Mouse (Mus musculus): ENCODE data around the gene Eif2ak4. TPM values are rescaled to one million over a fixed set of nuclear protein-coding genes. Genes with fewer than 3 reads are reported as not detected.

Gene Eif2ak4
- polyA plus RNA-seq, 1 experiment from 2014 or later, result 7.4 TPM

DNA sequence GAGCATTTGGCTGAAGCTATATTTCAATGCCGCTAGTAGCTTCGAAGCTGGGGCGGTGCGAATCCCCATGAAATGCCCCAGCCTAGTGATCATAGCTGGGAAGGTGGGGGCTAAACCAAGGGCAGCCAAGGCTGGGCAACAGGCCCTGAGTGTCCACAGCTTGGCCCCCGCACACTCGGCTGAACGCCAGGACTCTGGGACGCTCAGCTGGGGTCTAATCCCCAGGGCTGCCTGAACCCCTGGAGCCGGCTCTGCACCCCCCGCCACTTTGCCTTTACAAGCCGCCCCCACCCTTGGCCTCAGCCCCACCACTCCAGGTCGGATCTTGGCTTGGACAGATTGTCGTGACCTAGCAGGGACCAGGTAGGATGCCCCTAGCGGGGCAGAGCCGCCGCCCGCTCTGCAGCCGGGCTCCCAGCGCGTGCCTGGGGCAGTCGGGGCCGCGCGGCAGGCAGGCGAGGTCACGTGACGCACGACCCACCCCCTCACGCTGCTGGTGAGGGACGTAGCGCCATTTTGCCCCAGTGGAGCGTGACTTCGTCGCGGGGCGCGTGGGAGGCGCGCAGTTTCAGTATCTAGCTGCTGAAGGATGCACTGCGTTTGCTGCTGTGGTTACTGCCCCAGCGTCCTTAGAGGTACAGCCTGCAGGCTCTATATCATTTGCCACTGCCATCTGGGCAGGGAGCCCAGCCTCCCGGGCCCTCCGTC, 14.7 kb upstream of the Eif2ak4 start:
- no peaks in the 10 kb centered on the region for H3K36me3 ChIP-seq
- H3K9ac ChIP-seq, result peak overlapping the region; percentile 74
- 4% methylated on average over 43 of the region's 43 CpGs for WGBS
- peak overlapping the region; percentile 56 for H3K4me3 ChIP-seq
- H3K27ac ChIP-seq (replicated peaks), result no peak overlapping the region
- H3K27me3 ChIP-seq (replicated peaks), result peaks cover 58% of the 10 kb centered on the region
- peak overlapping the region; percentile 81 for H3K4me2 ChIP-seq
- H3K4me1 ChIP-seq, result peaks cover 18% of the 10 kb centered on the region
- no peaks in the 10 kb centered on the region for H3K9me3 ChIP-seq
- peak; percentile 37; the same call in 1 of the 2 replicates for ATAC-seq (ENCODE audit: extremely low read depth, insufficient number of reproducible peaks, low FRiP score, low TSS enrichment)

DNA sequence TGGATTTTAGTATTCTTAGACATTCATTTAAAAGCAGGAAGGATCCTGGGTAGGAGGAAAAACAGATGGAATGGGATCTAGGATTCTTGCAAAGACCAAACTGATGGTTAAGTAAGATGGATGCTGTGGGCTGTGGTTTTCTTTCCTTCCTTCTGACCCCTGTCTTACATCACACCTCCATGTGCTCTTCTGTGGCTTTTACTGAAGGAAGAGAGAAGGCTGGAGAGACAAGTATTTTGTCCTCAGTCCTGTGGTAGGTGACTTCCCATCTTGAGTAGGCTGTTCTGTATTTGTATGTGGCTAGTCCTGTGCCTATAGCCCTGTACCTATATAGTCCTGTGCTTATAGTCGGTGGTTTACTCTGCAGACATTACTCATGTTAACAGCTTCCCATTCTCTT, 12.9 kb upstream of the Eif2ak4 start:
- no peak overlapping the region for H3K4me3 ChIP-seq
- peaks cover 48% of the 10 kb centered on the region for H3K27me3 ChIP-seq (replicated peaks)
- WGBS, result 62% methylated on average over 1 of the region's 1 CpGs
- H3K27ac ChIP-seq (replicated peaks), result no peak overlapping the region
- H3K4me2 ChIP-seq, result no peak overlapping the region
- no peaks in the 10 kb centered on the region for H3K9me3 ChIP-seq
- no peak overlapping the region for H3K9ac ChIP-seq
- no peaks in the 10 kb centered on the region for H3K36me3 ChIP-seq
- H3K4me1 ChIP-seq, result peaks cover 18% of the 10 kb centered on the region
- ATAC-seq (ENCODE audit: extremely low read depth, insufficient number of reproducible peaks, low FRiP score, low TSS enrichment), result no peak

DNA sequence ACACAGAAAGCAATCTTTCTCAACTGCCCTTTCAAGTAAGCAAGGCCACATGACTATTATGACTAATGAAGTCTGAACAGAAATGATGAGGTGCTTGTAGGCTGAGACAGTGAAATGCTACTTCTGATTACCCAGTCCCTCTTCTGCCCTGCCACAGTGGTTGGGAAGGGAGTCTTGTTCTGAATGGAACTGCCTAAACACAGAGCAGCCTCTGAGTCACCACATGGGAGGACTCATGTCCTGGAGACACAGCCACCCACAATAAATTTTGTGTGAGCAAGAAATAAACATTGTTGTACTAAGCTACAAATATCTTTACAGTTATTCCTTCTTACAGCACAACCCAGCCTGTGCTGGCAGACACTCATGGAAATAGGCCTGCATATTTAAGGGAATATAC, 12.5 kb upstream of the Eif2ak4 start:
- no peak overlapping the region for H3K4me3 ChIP-seq
- H3K27me3 ChIP-seq (replicated peaks), result peaks cover 45% of the 10 kb centered on the region
- no peaks in the 10 kb centered on the region for H3K9me3 ChIP-seq
- no peak overlapping the region for H3K27ac ChIP-seq (replicated peaks)
- H3K9ac ChIP-seq, result no peak overlapping the region
- peaks cover 18% of the 10 kb centered on the region for H3K4me1 ChIP-seq
- ATAC-seq (ENCODE audit: extremely low read depth, insufficient number of reproducible peaks, low FRiP score, low TSS enrichment), result no peak
- no peaks in the 10 kb centered on the region for H3K36me3 ChIP-seq
- no peak overlapping the region for H3K4me2 ChIP-seq

DNA sequence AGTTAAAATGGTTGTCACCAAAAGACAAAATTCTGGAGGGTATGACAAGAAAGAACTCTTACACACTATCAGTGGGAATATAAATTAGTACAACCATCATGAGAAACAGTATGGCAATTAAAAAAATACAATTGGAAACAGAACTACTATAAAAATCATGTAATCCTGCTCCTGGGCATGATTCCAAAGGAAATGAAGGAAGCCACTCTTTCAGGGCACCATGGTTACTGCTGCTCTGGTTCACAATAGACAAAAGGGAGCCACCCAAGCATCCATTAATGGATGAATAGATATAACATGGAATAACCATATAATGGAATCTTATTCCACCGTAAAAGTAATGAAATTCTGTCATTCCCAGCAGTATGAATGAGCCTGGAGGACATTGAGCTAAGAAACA, 8.7 kb upstream of the Eif2ak4 start:
- Histone ChIP-seq H3K4me1 (no peaks in the 10 kb centered on the region), H3K9ac (no peak overlapping the region), H3K4me2 (no peak overlapping the region), H3K9me3 (no peaks in the 10 kb centered on the region), H3K36me3 (no peaks in the 10 kb centered on the region), H3K4me3 (no peak overlapping the region), H3K27me3 (replicated peaks) (peaks cover 23% of the 10 kb centered on the region), H3K27ac (replicated peaks) (no peak overlapping the region)
- WGBS, result 75% methylated on average over 1 of the region's 1 CpGs
- ATAC-seq (ENCODE audit: extremely low read depth, insufficient number of reproducible peaks, low FRiP score, low TSS enrichment), result no peak

DNA sequence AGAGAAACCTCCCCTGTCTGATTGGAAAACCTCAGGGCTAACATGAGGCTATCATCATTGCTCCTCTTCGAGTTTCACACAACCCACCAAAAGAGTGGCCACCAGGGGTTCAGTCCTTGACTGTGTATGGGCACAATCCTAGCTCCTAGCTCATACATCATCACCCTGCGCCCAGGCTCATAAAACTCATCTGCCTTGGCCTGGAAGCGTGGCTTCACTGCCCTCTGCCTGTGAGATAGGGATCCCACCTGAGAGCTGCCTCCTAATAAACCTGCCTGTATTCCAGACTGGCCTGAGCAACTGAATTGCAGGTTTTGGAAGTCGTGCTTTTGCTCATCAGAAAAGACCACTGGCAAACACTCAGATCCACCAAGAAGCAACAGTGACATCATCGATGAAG, 5.0 kb upstream of the Eif2ak4 start:
- H3K4me3 ChIP-seq, result no peak overlapping the region
- no peak overlapping the region for H3K9ac ChIP-seq
- H3K36me3 ChIP-seq, result no peaks in the 10 kb centered on the region
- peaks cover 10% of the 10 kb centered on the region for H3K27me3 ChIP-seq (replicated peaks)
- H3K4me2 ChIP-seq, result no peak overlapping the region
- no peaks in the 10 kb centered on the region for H3K9me3 ChIP-seq
- H3K27ac ChIP-seq (replicated peaks), result no peak overlapping the region
- no peak for ATAC-seq (ENCODE audit: extremely low read depth, insufficient number of reproducible peaks, low FRiP score, low TSS enrichment)
- WGBS, result 65% methylated on average over 5 of the region's 5 CpGs
- no peaks in the 10 kb centered on the region for H3K4me1 ChIP-seq

DNA sequence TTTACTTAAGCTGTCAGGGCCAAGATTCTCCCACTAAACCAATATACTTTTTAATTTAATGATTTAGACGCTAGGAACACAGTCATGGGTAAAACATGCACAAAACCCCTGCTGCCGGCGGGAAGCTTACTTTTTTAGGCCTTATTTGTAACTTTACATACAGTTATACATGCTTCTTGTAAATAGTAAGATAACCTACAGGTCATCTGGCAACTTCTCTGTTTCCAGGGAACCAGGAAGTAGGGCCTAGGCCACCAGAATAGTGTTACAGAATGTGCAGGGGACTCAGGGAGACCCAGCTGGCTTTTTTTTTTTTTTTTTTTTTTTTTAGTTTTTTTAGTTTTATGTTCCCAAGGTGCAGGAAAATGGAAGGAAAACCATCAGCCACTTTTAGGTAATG, 1.2 kb downstream of the Eif2ak4 start:
- no peaks in the 10 kb centered on the region for H3K9me3 ChIP-seq
- H3K36me3 ChIP-seq, result no peaks in the 10 kb centered on the region
- peak overlapping the region; percentile 94 for H3K9ac ChIP-seq

DNA sequence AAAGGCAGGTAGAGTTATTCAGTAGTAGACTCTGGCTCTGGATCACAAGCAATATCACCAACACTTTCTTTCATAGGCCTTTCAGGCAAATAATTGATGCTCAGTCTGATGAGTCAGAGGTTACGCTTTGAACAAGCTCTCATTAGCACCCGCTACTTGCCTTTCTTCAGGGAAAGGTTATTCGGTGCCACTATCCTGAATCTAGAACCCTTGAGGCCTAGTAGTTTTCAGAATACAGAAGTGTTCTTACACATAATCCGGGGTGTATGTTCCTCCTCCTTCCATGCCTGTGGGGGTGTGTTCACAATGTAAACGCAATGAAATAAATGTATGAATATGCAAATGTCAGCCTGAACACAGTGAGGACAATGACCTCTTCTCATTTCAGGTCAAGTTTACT, 1.7 kb downstream of the Eif2ak4 start:
- H3K9me3 ChIP-seq, result no peaks in the 10 kb centered on the region
- peak overlapping the region; percentile 88 for H3K4me3 ChIP-seq
- peak overlapping the region; percentile 91 for H3K4me2 ChIP-seq

More for the DNA sequence above, 1.2 kb downstream of the Eif2ak4 start:
- H3K4me2 ChIP-seq, result peak overlapping the region; percentile 91
- H3K27ac ChIP-seq (replicated peaks), result peak overlapping the region; percentile 96; the same call in 1 of the 2 replicates
- H3K4me3 ChIP-seq, result peak overlapping the region; percentile 88
- WGBS, result 55% methylated on average over 3 of the region's 3 CpGs
- H3K27me3 ChIP-seq (replicated peaks), result no peaks in the 10 kb centered on the region
- H3K4me1 ChIP-seq, result peaks cover 18% of the 10 kb centered on the region
- no peak for ATAC-seq (ENCODE audit: extremely low read depth, insufficient number of reproducible peaks, low FRiP score, low TSS enrichment)

DNA sequence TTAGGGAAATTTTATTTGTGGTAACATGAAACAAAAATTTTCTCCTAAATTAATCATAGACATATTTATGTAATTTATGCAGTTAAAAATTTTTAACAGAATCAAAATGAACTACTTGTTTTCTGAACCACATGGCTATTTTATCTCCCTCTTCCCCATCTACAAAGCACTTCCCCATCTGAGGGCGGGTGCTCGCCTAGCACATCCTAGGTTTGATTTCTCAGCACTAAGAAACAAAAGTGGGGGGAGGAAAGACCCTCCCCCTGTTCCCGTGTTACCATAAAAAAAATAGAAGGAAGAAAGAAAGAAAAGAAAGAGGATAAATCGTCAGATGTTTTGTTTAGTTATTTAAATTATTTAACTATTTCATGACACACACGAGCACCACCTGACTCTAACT, 2.8 kb downstream of the Eif2ak4 start:
- WGBS, result 68% methylated on average over 5 of the region's 5 CpGs
- no peak overlapping the region for H3K4me2 ChIP-seq

More for the DNA sequence above, 1.7 kb downstream of the Eif2ak4 start:
- Histone ChIP-seq H3K4me1 (peaks cover 18% of the 10 kb centered on the region), H3K27me3 (replicated peaks) (no peaks in the 10 kb centered on the region), H3K36me3 (no peaks in the 10 kb centered on the region), H3K9ac (no peak overlapping the region; the same call in 1 of the 2 replicates), H3K27ac (replicated peaks) (0 out of 2 replicates have a peak overlapping the region, but pooled peaks have one; percentile 29)
- 82% methylated on average over 5 of the region's 5 CpGs for WGBS
- no peak for ATAC-seq (ENCODE audit: extremely low read depth, insufficient number of reproducible peaks, low FRiP score, low TSS enrichment)

DNA sequence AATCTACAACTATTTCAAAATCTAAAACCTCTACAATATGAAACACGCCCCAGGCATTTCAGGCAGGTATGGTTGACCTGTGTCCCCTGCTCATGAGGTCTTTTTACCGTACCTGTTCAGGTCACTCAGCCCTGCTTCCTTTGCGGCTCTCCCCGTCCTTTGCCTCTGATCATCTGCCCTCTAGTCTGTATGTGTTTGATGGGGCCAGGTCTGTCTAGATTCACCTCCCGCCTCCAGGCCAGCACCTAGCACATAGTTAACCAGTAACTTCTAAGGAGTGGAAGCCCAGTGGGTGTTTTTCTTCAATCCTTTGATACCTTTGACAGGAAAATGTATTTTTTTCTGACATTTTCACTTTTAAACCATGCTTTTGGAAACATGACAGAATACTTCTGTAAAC, 11.3 kb downstream of the Eif2ak4 start:
- H3K9ac ChIP-seq, result no peak overlapping the region
- H3K36me3 ChIP-seq, result peaks cover 23% of the 10 kb centered on the region
- no peak for ATAC-seq (ENCODE audit: extremely low read depth, insufficient number of reproducible peaks, low FRiP score, low TSS enrichment)
- no peak overlapping the region for H3K4me2 ChIP-seq
- no peak overlapping the region for H3K4me3 ChIP-seq
- no peak overlapping the region for H3K27ac ChIP-seq (replicated peaks)
- WGBS, result 85% methylated on average over 5 of the region's 5 CpGs
- H3K27me3 ChIP-seq (replicated peaks), result no peaks in the 10 kb centered on the region
- H3K9me3 ChIP-seq, result no peaks in the 10 kb centered on the region
- H3K4me1 ChIP-seq, result no peaks in the 10 kb centered on the region

More for the DNA sequence above, 2.8 kb downstream of the Eif2ak4 start:
- Histone ChIP-seq H3K4me3 (no peak overlapping the region), H3K36me3 (no peaks in the 10 kb centered on the region), H3K9ac (no peak overlapping the region), H3K27me3 (replicated peaks) (no peaks in the 10 kb centered on the region), H3K9me3 (no peaks in the 10 kb centered on the region), H3K27ac (replicated peaks) (no peak overlapping the region), H3K4me1 (peaks cover 18% of the 10 kb centered on the region)
- ATAC-seq (ENCODE audit: extremely low read depth, insufficient number of reproducible peaks, low FRiP score, low TSS enrichment), result no peak

DNA sequence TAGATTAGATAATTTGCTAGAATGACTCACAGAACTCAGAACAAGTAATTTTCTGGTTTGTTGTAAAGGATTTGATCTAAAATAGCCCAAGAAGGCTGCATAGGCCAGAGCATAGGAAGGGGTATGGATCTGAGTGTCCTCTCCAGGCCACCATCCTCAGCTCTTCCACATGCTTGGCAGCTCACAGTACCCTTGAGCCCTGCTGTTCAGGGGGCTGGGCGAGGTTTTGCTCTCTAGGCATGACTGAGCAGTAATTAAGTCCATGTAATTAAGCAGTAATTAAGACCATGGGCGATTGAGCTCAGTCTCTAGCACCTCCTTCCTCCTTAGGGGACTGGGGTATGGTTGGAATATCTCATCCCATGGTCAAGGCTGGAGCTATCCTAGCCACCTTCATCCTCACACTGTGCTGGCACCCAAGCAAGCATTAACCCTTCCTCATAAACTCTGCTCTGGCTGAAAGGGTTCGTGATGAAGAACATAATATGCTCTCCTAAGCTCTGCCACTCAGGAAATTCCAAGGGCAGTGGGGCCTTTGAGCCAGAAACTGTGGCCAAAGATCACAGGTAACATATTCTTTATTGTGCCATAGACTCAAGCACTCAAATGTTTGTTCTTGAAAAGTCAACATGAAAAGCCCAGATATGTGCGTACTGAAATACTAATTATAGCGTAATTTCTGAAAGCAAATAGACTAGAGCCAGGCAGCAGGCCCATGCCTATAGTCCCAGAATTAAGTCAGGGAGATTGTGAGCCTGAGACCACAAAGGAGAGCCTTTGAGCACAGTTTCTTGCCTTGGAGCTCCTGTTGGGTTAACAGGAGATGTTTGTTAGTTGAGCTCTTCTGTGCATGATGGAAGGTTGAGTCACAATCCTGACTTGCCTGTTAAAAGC, 13.7 kb downstream of the Eif2ak4 start:
- peaks cover 40% of the 10 kb centered on the region for H3K36me3 ChIP-seq
- 82% methylated on average over 5 of the region's 5 CpGs for WGBS
- no peak overlapping the region for H3K27ac ChIP-seq (replicated peaks)
- H3K4me3 ChIP-seq, result no peak overlapping the region
- no peak overlapping the region for H3K9ac ChIP-seq
- H3K4me2 ChIP-seq, result no peak overlapping the region
- H3K9me3 ChIP-seq, result no peaks in the 10 kb centered on the region
- ATAC-seq (ENCODE audit: extremely low read depth, insufficient number of reproducible peaks, low FRiP score, low TSS enrichment), result no peak
- H3K4me1 ChIP-seq, result no peaks in the 10 kb centered on the region
- no peaks in the 10 kb centered on the region for H3K27me3 ChIP-seq (replicated peaks)

DNA sequence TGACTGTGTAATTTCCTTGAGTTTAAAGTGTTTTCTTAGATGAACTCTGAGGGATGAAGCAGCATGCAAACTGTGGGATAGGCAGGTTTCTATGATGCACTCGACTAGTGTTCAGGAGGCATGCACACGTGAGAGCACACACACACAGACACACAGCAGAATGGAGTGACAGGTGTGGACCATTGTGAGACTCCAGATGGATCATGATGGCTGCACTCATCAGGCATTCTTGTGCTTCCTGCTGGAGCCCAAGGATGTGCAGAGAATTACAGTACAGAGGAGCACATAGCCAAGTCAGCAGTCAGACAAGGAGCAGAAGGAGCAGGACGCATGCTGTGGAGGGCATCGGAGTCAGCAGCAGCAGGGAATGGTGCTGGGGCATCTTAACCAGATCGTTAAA, 15.9 kb downstream of the Eif2ak4 start:
- H3K4me2 ChIP-seq, result no peak overlapping the region
- no peaks in the 10 kb centered on the region for H3K9me3 ChIP-seq
- no peak for ATAC-seq (ENCODE audit: extremely low read depth, insufficient number of reproducible peaks, low FRiP score, low TSS enrichment)
- H3K4me1 ChIP-seq, result no peaks in the 10 kb centered on the region
- WGBS, result 86% methylated on average over 5 of the region's 5 CpGs
- no peak overlapping the region for H3K9ac ChIP-seq
- H3K27me3 ChIP-seq (replicated peaks), result no peaks in the 10 kb centered on the region
- no peak overlapping the region for H3K27ac ChIP-seq (replicated peaks)
- H3K36me3 ChIP-seq, result peaks cover 56% of the 10 kb centered on the region
- H3K4me3 ChIP-seq, result no peak overlapping the region
